12 mouse cellular contexts compared by ENCODE assay signal in genomic region chr6:92905922-92906321, GRCm38 (mm10). TPM values are rescaled to one million over a fixed set of nuclear protein-coding genes. Genes with fewer than 3 reads are reported as not detected.
DNase-seq lines count a peak whose midpoint lies in the region; ATAC-seq and TF ChIP-seq lines count a peak whose summit lies in the region.
"Had no signal": no experiment of that assay in that cellular context is flagged by ENCODE, and none has a peak within 500 bp of the region (broad histone marks: within the 10 kb centered on the region; RNA-seq: fewer than 3 reads in every experiment).

No protein-coding gene starts in this region.

- no peak for TF ChIP-seq EP300 in stomach, postnatal 0 days (optimal IDR thresholded peaks at IDR 0.05)

- DNase-seq in midbrain, embryonic 11.5 days (ENCODE audit: low spot score, missing footprints) = peak; percentile 82
- DNase-seq in midbrain, embryonic 14.5 days = no peak
- peak; percentile 96 for DNase-seq in heart, adult 11 months
- DNase-seq in stomach, postnatal 0 days (ENCODE audit: low spot score) = no peak
- no peak for DNase-seq in urinary bladder, postnatal 14 days (ENCODE audit: low spot score)
- DNase-seq in hindbrain, embryonic 14.5 days (ENCODE audit: low spot score) = no peak
- DNase-seq in ovary, postnatal 14 days (ENCODE audit: low spot score) = no peak
- DNase-seq: cerebellum, postnatal 36 days had no signal

- no peaks in the 10 kb centered on the region for H3K27me3 ChIP-seq in midbrain, embryonic 11.5 days (ENCODE audit: control insufficient read depth, insufficient read depth, low read length)
- no peaks in the 10 kb centered on the region for H3K27me3 ChIP-seq in midbrain, embryonic 14.5 days (ENCODE audit: control insufficient read depth, insufficient read depth, low read length)
- H3K27me3 ChIP-seq in kidney, embryonic 15.5 days = no peaks in the 10 kb centered on the region
- H3K27me3 ChIP-seq in stomach, postnatal 0 days (ENCODE audit: control insufficient read depth, insufficient read depth, low read length) = no peaks in the 10 kb centered on the region
- H3K27me3 ChIP-seq in hindbrain, embryonic 14.5 days (ENCODE audit: control insufficient read depth, insufficient read depth, low read length) = no peaks in the 10 kb centered on the region

- H3K9me3 ChIP-seq in midbrain, embryonic 11.5 days (ENCODE audit: control insufficient read depth, low read length) = no peaks in the 10 kb centered on the region
- H3K9me3 ChIP-seq in midbrain, embryonic 14.5 days (ENCODE audit: control insufficient read depth, low read length) = no peaks in the 10 kb centered on the region
- H3K9me3 ChIP-seq in kidney, embryonic 15.5 days (replicated peaks) = no peaks in the 10 kb centered on the region
- H3K9me3 ChIP-seq in stomach, postnatal 0 days (ENCODE audit: control insufficient read depth, low read length) = no peaks in the 10 kb centered on the region
- H3K9me3 ChIP-seq in hindbrain, embryonic 14.5 days (ENCODE audit: control insufficient read depth, low read length) = no peaks in the 10 kb centered on the region

- H3K4me2 ChIP-seq in midbrain, embryonic 11.5 days = no peak overlapping the region
- H3K4me2 ChIP-seq in midbrain, embryonic 14.5 days (ENCODE audit: low read length) = no peak overlapping the region
- H3K4me2 ChIP-seq in kidney, embryonic 15.5 days = no peak overlapping the region
- no peak overlapping the region for H3K4me2 ChIP-seq in stomach, postnatal 0 days (replicated peaks; ENCODE audit: low read depth)
- no peak overlapping the region for H3K4me2 ChIP-seq in hindbrain, embryonic 14.5 days (replicated peaks)

- no peaks in the 10 kb centered on the region for H3K36me3 ChIP-seq in midbrain, embryonic 11.5 days (ENCODE audit: control insufficient read depth, insufficient read depth, low read length)
- no peaks in the 10 kb centered on the region for H3K36me3 ChIP-seq in midbrain, embryonic 14.5 days (ENCODE audit: control insufficient read depth, insufficient read depth, low read length)
- H3K36me3 ChIP-seq in kidney, embryonic 15.5 days = peaks cover 89% of the 10 kb centered on the region
- no peaks in the 10 kb centered on the region; the same call in 1 of the 2 replicates for H3K36me3 ChIP-seq in stomach, postnatal 0 days (ENCODE audit: control insufficient read depth, insufficient read depth, low read length)
- no peaks in the 10 kb centered on the region for H3K36me3 ChIP-seq in hindbrain, embryonic 14.5 days (replicated peaks; ENCODE audit: control insufficient read depth, insufficient read depth)
- H3K36me3 ChIP-seq: G1E had no signal

- no peak overlapping the region for H3K4me3 ChIP-seq in midbrain, embryonic 11.5 days (ENCODE audit: low read depth, low read length)
- no peak overlapping the region for H3K4me3 ChIP-seq in midbrain, embryonic 14.5 days (replicated peaks; ENCODE audit: low read depth, low read length)
- H3K4me3 ChIP-seq in kidney, embryonic 15.5 days (replicated peaks) = no peak overlapping the region
- H3K4me3 ChIP-seq in stomach, postnatal 0 days (ENCODE audit: low read depth, low read length) = no peak overlapping the region
- no peak overlapping the region for H3K4me3 ChIP-seq in hindbrain, embryonic 14.5 days (replicated peaks; ENCODE audit: low read length)

- no peak for ATAC-seq in midbrain, embryonic 11.5 days (ENCODE audit: low FRiP score)
- ATAC-seq in midbrain, embryonic 14.5 days (ENCODE audit: low FRiP score, low TSS enrichment) = no peak
- no peak for ATAC-seq in kidney, embryonic 15.5 days (replicated peaks; ENCODE audit: low FRiP score)
- no peak for ATAC-seq in stomach, postnatal 0 days (ENCODE audit: low FRiP score, low TSS enrichment)
- ATAC-seq in hindbrain, embryonic 14.5 days (ENCODE audit: low FRiP score) = no peak
- ATAC-seq: hindbrain, postnatal 0 days had no signal

- H3K9ac ChIP-seq in midbrain, embryonic 11.5 days (ENCODE audit: low read length) = no peak overlapping the region
- no peak overlapping the region for H3K9ac ChIP-seq in midbrain, embryonic 14.5 days (replicated peaks; ENCODE audit: low read length)
- no peak overlapping the region for H3K9ac ChIP-seq in kidney, embryonic 15.5 days
- H3K9ac ChIP-seq in stomach, postnatal 0 days (ENCODE audit: low read length) = no peak overlapping the region
- H3K9ac ChIP-seq in hindbrain, embryonic 14.5 days = no peak overlapping the region

- no peak overlapping the region for H3K27ac ChIP-seq in midbrain, embryonic 11.5 days (ENCODE audit: low read depth, low read length)
- H3K27ac ChIP-seq in midbrain, embryonic 14.5 days (replicated peaks; ENCODE audit: low read depth, low read length) = no peak overlapping the region
- 0 out of 2 replicates have a peak overlapping the region, but pooled peaks have one; percentile 37 for H3K27ac ChIP-seq in kidney, embryonic 15.5 days
- no peak overlapping the region for H3K27ac ChIP-seq in stomach, postnatal 0 days (replicated peaks)
- H3K27ac ChIP-seq in hindbrain, embryonic 14.5 days = no peak overlapping the region
- H3K27ac ChIP-seq: hindbrain, postnatal 0 days; macrophage had no signal

- 0 out of 2 replicates have a peak, but pooled peaks have one; percentile 3 for TF ChIP-seq CTCF in stomach, postnatal 0 days (IDR thresholded peaks at IDR 0.05; ENCODE audit: low read depth)

- no peaks in the 10 kb centered on the region for H3K4me1 ChIP-seq in midbrain, embryonic 11.5 days (ENCODE audit: control insufficient read depth, insufficient read depth, low read length)
- H3K4me1 ChIP-seq in midbrain, embryonic 14.5 days (ENCODE audit: control insufficient read depth, insufficient read depth, low read length) = no peaks in the 10 kb centered on the region
- H3K4me1 ChIP-seq in kidney, embryonic 15.5 days = peaks cover 14% of the 10 kb centered on the region; the same call in 1 of the 2 replicates
- no peaks in the 10 kb centered on the region for H3K4me1 ChIP-seq in stomach, postnatal 0 days (replicated peaks; ENCODE audit: control insufficient read depth, insufficient read depth)
- H3K4me1 ChIP-seq in hindbrain, embryonic 14.5 days (replicated peaks; ENCODE audit: control insufficient read depth, insufficient read depth, low read length) = no peaks in the 10 kb centered on the region

- WGBS in midbrain, embryonic 11.5 days = 31% methylated on average over 5 of the region's 5 CpGs
- WGBS in midbrain, embryonic 14.5 days = 28% methylated on average over 5 of the region's 5 CpGs
- 36% methylated on average over 5 of the region's 5 CpGs for WGBS in kidney, embryonic 15.5 days
- WGBS in stomach, postnatal 0 days = 31% methylated on average over 5 of the region's 5 CpGs
- WGBS in hindbrain, embryonic 14.5 days = 23% methylated on average over 5 of the region's 5 CpGs

RNA-seq across cellular contexts. Expression of gene Gm15737, which starts 36.8 kb away (rescaled TPM):
- polyA plus RNA-seq in midbrain, embryonic 11.5 days (2014; fragmentation: Nextera tagmentation; extraction: Ambion mirVana) = not detected in 2 replicates
- polyA plus RNA-seq in midbrain, embryonic 14.5 days (2014; fragmentation: Nextera tagmentation; extraction: Ambion mirVana) = 0.05 TPM in 1 of 2 replicates, not detected in the other
- 0.06 and 0.08 TPM in 2 replicates for polyA plus RNA-seq in kidney, embryonic 15.5 days (2015; fragmentation: Nextera tagmentation; extraction: Ambion mirVana)
- 0.02 TPM in 2 replicates for polyA plus RNA-seq in stomach, postnatal 0 days (2015; fragmentation: Nextera tagmentation; extraction: Ambion mirVana)
- 0.05 TPM in 1 of 2 replicates, not detected in the other for polyA plus RNA-seq in hindbrain, embryonic 14.5 days (2014; fragmentation: Nextera tagmentation; extraction: Ambion mirVana)
- polyA plus RNA-seq: G1E; hindbrain, postnatal 0 days; macrophage had no signal

RNA-seq across cellular contexts. Expression of gene Adamts9, which starts 37.4 kb away (rescaled TPM):
- polyA plus RNA-seq in midbrain, embryonic 11.5 days (2014; fragmentation: Nextera tagmentation; extraction: Ambion mirVana) = 1.1 TPM in 2 replicates
- polyA plus RNA-seq in midbrain, embryonic 14.5 days (2014; fragmentation: Nextera tagmentation; extraction: Ambion mirVana) = 0.73 and 1.2 TPM in 2 replicates
- polyA plus RNA-seq in kidney, embryonic 15.5 days (2015; fragmentation: Nextera tagmentation; extraction: Ambion mirVana) = 13.2 and 14.2 TPM in 2 replicates
- 2.5 and 2.9 TPM in 2 replicates for polyA plus RNA-seq in stomach, postnatal 0 days (2015; fragmentation: Nextera tagmentation; extraction: Ambion mirVana)
- polyA plus RNA-seq in hindbrain, embryonic 14.5 days (2014; fragmentation: Nextera tagmentation; extraction: Ambion mirVana) = 1.4 and 2.1 TPM in 2 replicates
- polyA plus RNA-seq: G1E, macrophage had no signal

Comparison
In these comparisons a context has a peak if more than half of its experiments do, and no peak if none do; other contexts are left out.
1. DNase-seq: peak in midbrain, embryonic 11.5 days (single experiment) and heart, adult 11 months (single experiment); none in midbrain, embryonic 14.5 days (single experiment), stomach, postnatal 0 days (single experiment), urinary bladder, postnatal 14 days (single experiment), hindbrain, embryonic 14.5 days (single experiment) and ovary, postnatal 14 days (single experiment).